Mouse (Mus musculus): ENCODE data around the gene Mylk.

- no peak for TF ChIP-seq GATA1 (IDR thresholded peaks at IDR 0.05; ENCODE audit: low read length)
- TF ChIP-seq TAL1 (IDR thresholded peaks at IDR 0.05; ENCODE audit: low read length) = no peak
Observed at GRCm38 (mm10) chr16:35033241-35033640, 288.2 kb downstream of the Mylk start.

Data from erythroblast, embryonic 14.5 days (primary cell).